Mouse (Mus musculus) brain, embryonic 14.5 days (tissue): ENCODE data around the gene Nrf1. TPM values are rescaled to one million over a fixed set of nuclear protein-coding genes. Genes with fewer than 3 reads are reported as not detected.

ENCODE experiments used
- DNase-seq: peaks from one replicate; pipeline ENCODE4 v3.0.0-alpha.2; 2011; ENCODE audit warnings: low read depth
- CTCF ChIP-seq: fragments of 200-500 bp; IDR thresholded peaks from 2 replicates; pipeline ENCODE4 v1.5.1; 2012; ENCODE audit warnings: inconsistent platforms, mild to moderate bottlenecking, moderate library complexity, borderline replicate concordance; ENCODE audit not compliant: insufficient read depth, insufficient read length; ENCODE audit errors: extremely low read depth
- POLR2A ChIP-seq: fragments of 200-500 bp; IDR thresholded peaks from 2 replicates; pipeline ENCODE4 v1.6.1; 2012; ENCODE audit warnings: mild to moderate bottlenecking, inconsistent platforms, borderline replicate concordance; ENCODE audit not compliant: poor library complexity, insufficient read depth, insufficient read length, severe bottlenecking; ENCODE audit errors: extremely low read depth
- polyA plus RNA-seq: library from polyadenylated mRNA; depleted of rRNA; stranded (reverse); fragments of >200 nt; gene quantifications from 2 replicates; pipeline ENCODE4 v1.2.3, GENCODE M21; 2012; rRNA removed

The Nrf1 gene
- polyA plus RNA-seq: 60.8 and 70.7 TPM in 2 replicates

- DNase-seq: peak; percentile 98
- no peak; the same call in 1 of the 2 replicates for TF ChIP-seq CTCF
- TF ChIP-seq POLR2A: peak; percentile 98
These were observed at the start of gene Nrf1 for GRCm38 (mm10) chr6:30047271-30048162. Gene Nrf1, plus strand, starts transcription at chr6:30047988.

GRCm38 (mm10) chr6:29998140-29998539 lies 49.6 kb upstream of the Nrf1 start:
- no peak for DNase-seq
- TF ChIP-seq POLR2A (no peak), CTCF (no peak)

- no peak for DNase-seq
- TF ChIP-seq POLR2A: no peak
- no peak for TF ChIP-seq CTCF
These were observed 49.0 kb upstream of the Nrf1 start for GRCm38 (mm10) chr6:29998771-29999170.

GRCm38 (mm10) chr6:30002628-30003027 lies 45.2 kb upstream of the Nrf1 start:
- no peak for DNase-seq
- no peak for TF ChIP-seq CTCF
- no peak for TF ChIP-seq POLR2A

GRCm38 (mm10) chr6:30005851-30006250 lies 41.9 kb upstream of the Nrf1 start:
- no peak for DNase-seq
- no peak for TF ChIP-seq POLR2A
- no peak for TF ChIP-seq CTCF

- TF ChIP-seq POLR2A (no peak), CTCF (no peak)
- DNase-seq: no peak
These were observed 38.6 kb upstream of the Nrf1 start for GRCm38 (mm10) chr6:30009204-30009603.

GRCm38 (mm10) chr6:30013520-30013919 lies 34.3 kb upstream of the Nrf1 start:
- DNase-seq: no peak
- TF ChIP-seq POLR2A (no peak), CTCF (no peak)

- DNase-seq: peak; percentile 30
- TF ChIP-seq CTCF (no peak), POLR2A (no peak)
These were observed 33.5 kb upstream of the Nrf1 start for GRCm38 (mm10) chr6:30014187-30014864.

- no peak for DNase-seq
- TF ChIP-seq POLR2A (no peak), CTCF (no peak)
These were observed 26.5 kb upstream of the Nrf1 start for GRCm38 (mm10) chr6:30021241-30021640.

- no peak for DNase-seq
- no peak for TF ChIP-seq CTCF
- no peak for TF ChIP-seq POLR2A
These were observed 26.1 kb upstream of the Nrf1 start for GRCm38 (mm10) chr6:30021656-30022055.

- TF ChIP-seq POLR2A: no peak
- DNase-seq: peak; percentile 13
These were observed 21.0 kb upstream of the Nrf1 start for GRCm38 (mm10) chr6:30026799-30027198.
